Mouse (Mus musculus): ENCODE results near the gene Thap2. TPM values are rescaled to one million over a fixed set of nuclear protein-coding genes. Genes with fewer than 3 reads are reported as not detected.

The Thap2 gene
- total RNA-seq, 2 experiments from 2014 or later, result 11.8 TPM

Other genes with a start within 250 kb of the Thap2 start
- 1 to 10 TPM; 1.3 to 1.4 TPM for gene Tph2, start 199.4 kb downstream of the Thap2 start, total RNA-seq (2021)
- gene Tbc1d15, start 133.0 kb downstream of the Thap2 start, total RNA-seq (2021), result 10 to 100 TPM; 35.4 to 43.9 TPM
- gene Rab21, start 68.8 kb downstream of the Thap2 start, total RNA-seq (2021), result 10 to 100 TPM; 43.7 to 46.2 TPM
- 10 to 100 TPM; 54.4 to 59.6 TPM for gene Tmem19, start 21.9 kb downstream of the Thap2 start, total RNA-seq (2021)
- 10 to 100 TPM; 49.4 to 49.8 TPM for gene Zfc3h1, start 516 bp upstream of the Thap2 start, total RNA-seq (2021)
- under 1 TPM; 0.34 to 0.61 TPM for gene A930009A15Rik, start 185.5 kb upstream of the Thap2 start, total RNA-seq (2021)
- gene Lgr5, start 203.3 kb upstream of the Thap2 start, total RNA-seq (2021), result 1 to 10 TPM; 2.0 to 2.5 TPM

All from left cerebral cortex, postnatal 10 days (tissue).